Mouse (Mus musculus): Measurements from ENCODE around the gene Tcap. TPM values are rescaled to one million over a fixed set of nuclear protein-coding genes. Genes with fewer than 3 reads are reported as not detected.

The Tcap gene
- total RNA-seq (2021) = 1 to 10 TPM in 1 of 2 experiments, under 1 TPM in 1; 0.83 to 1.4 TPM

- DNase-seq = no peak
Observed at GRCm38 (mm10) chr11:98383261-98384030, at the start of gene Tcap. TSS of gene Tcap (plus strand) at chr11:98383811.

- DNase-seq = no peak
Observed at GRCm38 (mm10) chr11:98333981-98334741, 49.5 kb upstream of the Tcap start.

- DNase-seq = no peak
Observed at GRCm38 (mm10) chr11:98335250-98335649, 48.4 kb upstream of the Tcap start.

- DNase-seq = no peak
Observed at GRCm38 (mm10) chr11:98336245-98337107, 47.1 kb upstream of the Tcap start.

GRCm38 (mm10) chr11:98338507-98338961 lies 45.1 kb upstream of the Tcap start:
- DNase-seq = peak; percentile 85 to 86

GRCm38 (mm10) chr11:98339071-98339501 lies 44.5 kb upstream of the Tcap start:
- no peak for DNase-seq

- DNase-seq = no peak
Observed at GRCm38 (mm10) chr11:98339679-98340287, 43.8 kb upstream of the Tcap start.

GRCm38 (mm10) chr11:98340597-98340996 lies 43.0 kb upstream of the Tcap start:
- no peak for DNase-seq

- no peak for DNase-seq
Observed at GRCm38 (mm10) chr11:98341174-98341573, 42.4 kb upstream of the Tcap start.

GRCm38 (mm10) chr11:98342000-98342945 lies 41.3 kb upstream of the Tcap start:
- DNase-seq = peak; percentile 96 to 98

GRCm38 (mm10) chr11:98345253-98345652 lies 38.4 kb upstream of the Tcap start:
- peak; percentile 82 to 90 for DNase-seq

GRCm38 (mm10) chr11:98346168-98346567 lies 37.4 kb upstream of the Tcap start:
- no peak for DNase-seq

- no peak for DNase-seq
Observed at GRCm38 (mm10) chr11:98347385-98348082, 36.1 kb upstream of the Tcap start.

GRCm38 (mm10) chr11:98348083-98348961 lies 35.3 kb upstream of the Tcap start, which contains the start of gene Ppp1r1b:
TSS of gene Ppp1r1b (plus strand) at chr11:98348404.
- peak; percentile 71 to 80 for DNase-seq

GRCm38 (mm10) chr11:98349308-98349707 lies 34.3 kb upstream of the Tcap start:
- no peak for DNase-seq

- DNase-seq = no peak
Observed at GRCm38 (mm10) chr11:98352272-98352990, 31.2 kb upstream of the Tcap start.

GRCm38 (mm10) chr11:98353651-98354211 lies 29.9 kb upstream of the Tcap start:
- DNase-seq = peak; percentile 64 to 69

- no peak for DNase-seq
Observed at GRCm38 (mm10) chr11:98354445-98354844, 29.2 kb upstream of the Tcap start.

Data from layer of hippocampus, postnatal 36 days (tissue).